Mouse (Mus musculus) liver, embryonic 14.5 days (tissue): ENCODE measurements at regions not wholly inside any gene's neighbourhood (a gene's known extent, or its start where the extent isn't known, plus 50 kb on each side); places are given as distances from the start of the nearest gene placed in this dataset.

Experiments
- ATAC-seq: fragments of 200-750 bp; cut with Nextera tagmentation; 2 replicates; pipeline ENCODE4 v1.8.0; 2017; ENCODE audit warnings: moderate number of reproducible peaks, mild to moderate bottlenecking, moderate library complexity; ENCODE audit not compliant: insufficient read depth
- DNase-seq, 3 experiments: peaks; one replicate each; pipeline ENCODE4 v3.0.0-alpha.2; 2012 to 2013; ENCODE audit warnings: low read depth in 3 of 3, low spot score in 3 of 3
- H3K27ac ChIP-seq: fragments of 300-500 bp; sonication (generic); 2 replicates; pipeline ENCODE4 v1.5.1; 2014; ENCODE audit warnings: moderate library complexity, mild to moderate bottlenecking, control low read depth, inconsistent platforms
- H3K27me3 ChIP-seq: fragments of 300-500 bp; sonication (generic); 2 replicates; pipeline ENCODE4 v1.6.1; 2014; ENCODE audit warnings: mild to moderate bottlenecking, low read length, moderate library complexity; ENCODE audit not compliant: control insufficient read depth, insufficient read depth
- H3K36me3 ChIP-seq: fragments of 300-500 bp; sonication (generic); replicated peaks from 2 replicates; pipeline ENCODE4 v1.6.1; 2014; ENCODE audit warnings: low read depth; ENCODE audit not compliant: control insufficient read depth, insufficient read depth
- H3K4me1 ChIP-seq, 2 experiments: fragments of 200-500 bp in 1 of 2; fragments of 300-500 bp in 1 of 2; sonication (generic) in 1 of 2; replicated peaks; 2 replicates each; pipeline ENCODE4 v1.6.1; 2012 to 2014; ENCODE audit warnings: antibody characterized with exemption in 1 of 2, inconsistent platforms in 1 of 2, low read length in 1 of 2; ENCODE audit not compliant: control insufficient read depth in 2 of 2, insufficient read depth in 2 of 2
- H3K4me2 ChIP-seq: fragments of 300-500 bp; sonication (generic); 2 replicates; pipeline ENCODE4 v1.6.1; 2014; ENCODE audit warnings: low read depth, mild to moderate bottlenecking, control low read depth, moderate library complexity
- H3K4me3 ChIP-seq, 2 experiments: fragments of 200-500 bp in 1 of 2; fragments of 300-500 bp in 1 of 2; sonication (generic) in 1 of 2; 2 replicates each; pipeline ENCODE4 v1.5.1; 2012 to 2014; ENCODE audit warnings: low read depth in 2 of 2, low read length in 2 of 2, mild to moderate bottlenecking in 2 of 2, control low read depth in 1 of 2, inconsistent platforms in 1 of 2, moderate library complexity in 1 of 2; ENCODE audit not compliant: insufficient read depth in 1 of 2
- H3K9ac ChIP-seq: fragments of 300-500 bp; sonication (generic); replicated peaks from 2 replicates; pipeline ENCODE4 v1.6.1; 2014; ENCODE audit warnings: mild to moderate bottlenecking, control low read depth, moderate library complexity
- H3K9me3 ChIP-seq: fragments of 300-500 bp; sonication (generic); 2 replicates; pipeline ENCODE4 v1.6.1; 2016; ENCODE audit warnings: low read length, mixed read lengths; ENCODE audit not compliant: control insufficient read depth
- CTCF ChIP-seq: IDR thresholded peaks from 2 replicates; pipeline ENCODE4 v1.5.1; 2016; ENCODE audit warnings: antibody characterized with exemption, low read depth, control low read depth
- EP300 ChIP-seq: IDR thresholded peaks from 2 replicates; pipeline ENCODE4 v1.6.1; 2016; ENCODE audit warnings: antibody characterized with exemption, low read depth
- WGBS: fragments of 180-500 bp; shearing (Covaris S2); extraction: QIAGEN DNeasy Blood & Tissue Kit; methylation state at CpG from one replicate; pipeline ENCODE4 v1.1.7; 2014; ENCODE audit not compliant: insufficient replicate concordance; 5-methylcytosine and 5-hydroxymethylcytosine counted together

DNA sequence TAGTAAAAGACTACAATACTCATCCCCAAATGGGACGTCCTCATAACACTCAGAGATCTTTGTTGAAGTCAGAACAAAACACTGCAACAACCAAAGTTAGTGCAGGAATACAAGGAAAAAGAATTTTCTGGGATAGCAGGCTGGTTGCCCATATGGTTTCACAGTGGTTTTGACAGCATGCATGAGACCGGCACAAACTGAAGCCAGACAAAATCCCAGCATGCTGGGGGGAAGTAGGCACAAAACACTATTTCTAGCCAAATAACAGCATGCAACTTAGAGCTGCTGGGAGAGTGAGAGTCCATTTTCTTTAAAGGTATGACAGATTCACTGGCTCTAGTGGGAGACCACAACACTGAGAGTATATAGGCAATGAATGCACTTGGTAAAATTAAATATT is 619.1 kb upstream of the Manea start:
- Histone ChIP-seq H3K27me3 (no peaks in the 10 kb centered on the region), H3K4me1 (no peaks in the 10 kb centered on the region), H3K4me3 (no peak overlapping the region), H3K9ac (no peak overlapping the region), H3K9me3 (no peaks in the 10 kb centered on the region), H3K36me3 (no peaks in the 10 kb centered on the region), H3K27ac (no peak overlapping the region), H3K4me2 (no peak overlapping the region)
- no peak for DNase-seq
- 50% methylated on average over 2 of the region's 2 CpGs for whole genome bisulfite sequencing
- no peak for TF ChIP-seq EP300
- TF ChIP-seq CTCF: no peak
- ATAC-seq: no peak

DNA sequence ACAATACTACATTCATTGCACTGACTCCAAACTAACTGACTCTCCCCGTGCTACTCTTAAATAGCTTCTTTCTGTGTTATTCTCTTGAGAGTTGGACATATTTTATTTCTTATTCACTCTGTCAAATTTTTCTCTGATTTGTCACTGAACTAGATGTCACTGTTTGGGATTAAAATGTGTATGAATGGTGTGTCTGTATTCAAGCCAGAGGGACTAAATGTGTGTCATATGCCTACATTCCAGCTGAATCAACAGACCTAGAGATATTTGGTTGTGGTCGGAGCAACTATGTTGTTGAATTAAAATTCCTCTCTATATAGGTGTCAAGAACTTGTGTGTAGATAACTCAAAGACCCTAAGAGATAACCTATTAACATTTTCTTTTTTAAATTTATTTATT is 618.2 kb upstream of the Manea start:
- TF ChIP-seq CTCF: no peak
- TF ChIP-seq EP300: no peak
- ATAC-seq (no peak), DNase-seq (no peak)
- 64% methylated on average over 2 of the region's 2 CpGs for whole genome bisulfite sequencing
- Histone ChIP-seq H3K4me3 (no peak overlapping the region), H3K27ac (no peak overlapping the region), H3K4me2 (no peak overlapping the region), H3K27me3 (no peaks in the 10 kb centered on the region), H3K9ac (no peak overlapping the region), H3K36me3 (no peaks in the 10 kb centered on the region), H3K9me3 (no peaks in the 10 kb centered on the region), H3K4me1 (no peaks in the 10 kb centered on the region)

DNA sequence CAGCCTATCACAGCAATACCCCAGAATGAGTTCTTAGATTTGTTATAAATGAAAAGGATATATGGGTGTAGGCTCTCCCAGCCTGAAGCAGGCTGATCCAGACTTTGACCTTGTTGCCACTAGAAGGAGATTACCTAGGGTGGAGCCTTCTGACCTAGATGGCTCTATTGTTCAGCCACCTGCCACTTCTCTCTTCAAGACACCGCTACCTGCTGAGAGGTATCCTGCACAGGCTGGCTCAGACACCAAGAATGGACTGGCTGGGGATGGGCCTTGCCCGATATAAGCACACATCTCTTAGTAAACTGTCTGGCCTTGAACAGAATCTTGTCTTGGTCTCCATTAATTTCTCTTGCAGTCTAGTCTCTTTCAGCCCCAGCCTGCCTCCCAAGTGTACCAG is 597.9 kb upstream of the Manea start:
- DNase-seq: no peak
- TF ChIP-seq EP300: no peak
- no peak for TF ChIP-seq CTCF
- Histone ChIP-seq H3K9me3 (no peaks in the 10 kb centered on the region), H3K9ac (no peak overlapping the region), H3K27me3 (no peaks in the 10 kb centered on the region), H3K36me3 (no peaks in the 10 kb centered on the region), H3K4me1 (no peaks in the 10 kb centered on the region), H3K27ac (no peak overlapping the region), H3K4me3 (no peak overlapping the region), H3K4me2 (no peak overlapping the region)
- WGBS: 56% methylated on average over 2 of the region's 2 CpGs
- no peak for ATAC-seq

DNA sequence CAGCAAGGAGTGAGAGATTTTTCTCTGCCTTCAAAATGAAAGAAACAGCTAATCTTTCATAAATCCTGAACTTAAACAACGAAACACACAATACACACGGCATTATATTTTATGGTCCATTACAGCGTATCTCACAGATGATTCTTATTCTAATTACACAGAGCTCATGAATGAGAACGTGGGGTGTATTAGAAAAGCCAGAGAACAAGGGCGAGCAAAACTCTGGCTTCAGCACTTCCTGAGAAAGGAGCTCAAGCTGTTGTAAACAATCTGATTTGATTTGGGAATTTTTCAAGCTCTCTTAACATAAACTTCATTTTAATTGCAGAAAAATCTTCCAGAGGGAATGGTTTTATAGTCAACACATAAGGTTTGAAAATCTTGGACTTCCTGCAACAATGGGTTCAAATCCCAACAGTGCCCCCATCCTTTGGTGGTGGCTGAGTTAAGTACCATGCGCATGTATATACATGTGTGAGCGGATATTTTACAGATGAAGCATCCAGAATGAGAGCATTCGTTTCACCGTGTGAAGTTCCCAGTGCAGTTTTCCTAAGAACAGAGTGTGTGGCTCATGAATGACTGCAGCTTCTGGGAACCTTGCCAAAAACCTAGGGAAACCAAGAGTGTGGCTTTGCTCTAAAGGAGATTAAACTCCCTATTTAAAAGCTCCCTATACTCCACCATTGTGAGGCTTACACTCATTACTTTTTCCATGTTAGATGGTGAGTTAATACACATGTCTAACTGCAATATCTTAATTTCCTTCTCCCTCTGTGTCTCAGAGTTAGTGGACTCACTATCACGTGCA is 587.5 kb upstream of the Manea start:
- TF ChIP-seq CTCF: no peak
- no peak for TF ChIP-seq EP300
- WGBS: 63% methylated on average over 10 of the region's 10 CpGs
- Histone ChIP-seq H3K9ac (no peak overlapping the region), H3K36me3 (no peaks in the 10 kb centered on the region), H3K27ac (no peak overlapping the region), H3K27me3 (no peaks in the 10 kb centered on the region), H3K4me2 (no peak overlapping the region), H3K4me1 (no peaks in the 10 kb centered on the region), H3K9me3 (no peaks in the 10 kb centered on the region), H3K4me3 (no peak overlapping the region)
- ATAC-seq (no peak), DNase-seq (no peak)

DNA sequence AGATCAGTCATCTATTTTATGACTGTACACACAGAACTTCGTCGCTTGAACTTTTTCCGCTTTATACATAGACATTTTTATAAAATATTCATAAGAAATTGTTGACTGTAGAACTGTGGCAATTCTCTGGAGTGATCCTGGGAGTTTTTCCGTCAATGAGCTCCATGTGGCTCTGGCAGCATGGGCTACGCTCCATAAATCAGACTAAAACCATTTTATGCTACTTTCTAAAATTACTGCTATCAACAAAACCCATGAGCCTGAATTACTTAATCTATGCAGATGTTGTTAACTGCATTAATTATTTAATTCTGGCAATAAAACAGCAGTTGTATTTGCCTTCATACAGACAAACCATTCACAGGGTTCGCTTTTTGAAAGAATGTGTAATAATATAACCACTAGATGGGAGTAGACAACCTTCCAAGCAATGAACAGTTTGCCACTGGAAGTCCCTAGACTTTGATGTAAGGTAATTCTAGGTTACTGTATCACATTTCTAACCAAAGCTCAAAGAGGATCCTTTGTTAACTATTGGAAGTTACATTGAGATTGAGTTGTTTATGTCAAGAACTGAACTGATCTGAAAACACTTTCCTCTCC is 583.3 kb upstream of the Manea start:
- Histone ChIP-seq H3K9ac (no peak overlapping the region), H3K4me2 (no peak overlapping the region), H3K27ac (no peak overlapping the region), H3K36me3 (no peaks in the 10 kb centered on the region), H3K9me3 (no peaks in the 10 kb centered on the region), H3K4me1 (no peaks in the 10 kb centered on the region), H3K4me3 (no peak overlapping the region), H3K27me3 (no peaks in the 10 kb centered on the region)
- DNase-seq: no peak
- TF ChIP-seq CTCF: no peak
- no peak for TF ChIP-seq EP300
- no peak for ATAC-seq
- WGBS: 53% methylated on average over 6 of the region's 6 CpGs
